Mouse (Mus musculus): ENCODE results near the gene Tmem255b.

DNA sequence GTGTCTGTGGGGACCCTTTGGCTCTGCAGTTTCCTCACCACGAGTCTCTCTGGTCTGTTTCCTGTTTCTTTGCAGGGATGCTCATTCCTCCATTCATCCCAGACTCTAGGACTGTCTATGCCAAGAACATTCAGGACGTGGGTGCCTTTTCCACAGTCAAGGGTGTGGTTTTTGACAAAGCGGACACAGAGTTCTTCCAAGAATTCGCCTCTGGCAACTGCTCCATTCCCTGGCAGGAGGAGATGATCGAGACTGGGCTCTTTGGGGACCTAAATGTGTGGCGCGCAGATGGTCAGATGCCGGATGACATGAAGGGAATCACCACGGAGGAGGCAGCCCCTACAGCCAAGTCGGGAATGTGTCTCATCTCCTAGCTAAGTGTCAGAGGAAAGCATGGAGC, 19.1 kb upstream of the Tmem255b start:
- no peak for TF ChIP-seq CTCF (IDR thresholded peaks at IDR 0.05; ENCODE audit: low read depth)
- TF ChIP-seq EP300 (IDR thresholded peaks at IDR 0.05; ENCODE audit: low read depth): no peak

Measured in liver, postnatal 0 days (tissue).